Mouse (Mus musculus): ENCODE results near the gene Oas1f. TPM values are rescaled to one million over a fixed set of nuclear protein-coding genes. Genes with fewer than 3 reads are reported as not detected.

Oas1f gene
- total RNA-seq (2023), result under 1 TPM in 1 of 2 experiments, not detected in 1; 0.26 TPM

GRCm38 (mm10) chr5:120847067-120847466 lies at the start of gene Oas1f:
Gene Oas1f (plus strand): TSS chr5:120847367.

GRCm38 (mm10) chr5:120811951-120812819 lies 35.0 kb upstream of the Oas1f start, which contains the start of gene Oas1c:
Gene Oas1c (minus strand): TSS chr5:120812514.

GRCm38 (mm10) chr5:120861121-120861520 lies 14.0 kb downstream of the Oas1f start, which contains the start of gene Oas1h:
Gene Oas1h (plus strand): TSS chr5:120861421.

GRCm38 (mm10) chr5:120887413-120887812 lies 40.2 kb downstream of the Oas1f start, which contains the start of gene Oas1g:
Gene Oas1g (minus strand): TSS chr5:120887613.

GRCm38 (mm10) chr5:120906791-120907733 lies 59.9 kb downstream of the Oas1f start, which contains the start of gene Oas1a:
Gene Oas1a (minus strand): TSS chr5:120907521.

Other genes starting within 250 kb of the Oas1f start
- gene Rita1, start 234.8 kb upstream of the Oas1f start, total RNA-seq (2023), result 1 to 10 TPM; 1.6 to 1.7 TPM
- gene Ddx54, start 234.6 kb upstream of the Oas1f start, total RNA-seq (2023), result 10 to 100 TPM; 33.9 to 34.4 TPM
- not detected for gene Cfap73, start 213.1 kb upstream of the Oas1f start, total RNA-seq (2023)
- gene Rasal1, start 198.6 kb upstream of the Oas1f start, total RNA-seq (2023), result under 1 TPM; 0.11 to 0.53 TPM
- gene Dtx1, start 135.4 kb upstream of the Oas1f start, total RNA-seq (2023), result under 1 TPM; 0.37 to 0.55 TPM
- 10 to 100 TPM in 1 of 2 experiments, 1 to 10 TPM in 1; 3.7 to 10.6 TPM for gene Oas2, start 97.5 kb upstream of the Oas1f start, total RNA-seq (2023)
- 10 to 100 TPM; 13.7 to 22.8 TPM for gene Oas3, start 69.7 kb upstream of the Oas1f start, total RNA-seq (2023)
- gene Oas1e, start 51.8 kb upstream of the Oas1f start, total RNA-seq (2023), result not detected
- 1 to 10 TPM; 2.7 to 3.3 TPM for gene Oas1c, start 34.9 kb upstream of the Oas1f start, total RNA-seq (2023)
- gene Oas1h, start 14.1 kb downstream of the Oas1f start, total RNA-seq (2023), result not detected
- gene Oas1g, start 40.2 kb downstream of the Oas1f start, total RNA-seq (2023), result 1 to 10 TPM; 1.1 to 2.6 TPM
- 10 to 100 TPM in 1 of 2 experiments, 1 to 10 TPM in 1; 7.2 to 13.6 TPM for gene Oas1a, start 60.2 kb downstream of the Oas1f start, total RNA-seq (2023)
- not detected for gene Oas1d, start 67.2 kb downstream of the Oas1f start, total RNA-seq (2023)
- gene Rph3a, start 162.7 kb downstream of the Oas1f start, total RNA-seq (2023), result under 1 TPM; 0.24 to 0.42 TPM

Data from neutrophil, adult 83 days (primary cell).